In genomic region chr15:52785976-52786375, GRCm38 (mm10) we compare ENCODE assay signal across 14 mouse cellular contexts.
"Had no signal": no experiment of that assay in that cellular context is flagged by ENCODE, and none has a peak within 500 bp of the region (broad histone marks: within the 10 kb centered on the region; RNA-seq: fewer than 3 reads in every experiment).

No protein-coding gene starts in this region.

- H3K4me1 ChIP-seq: limb, embryonic 13.5 days; megakaryocyte, embryonic 14.5 days; midbrain, embryonic 12.5 days had no signal

- H3K9me3 ChIP-seq: limb, embryonic 13.5 days; midbrain, embryonic 12.5 days had no signal

- DNase-seq: kidney, adult 8-10 months; kidney, postnatal 25 days; layer of hippocampus, adult 9-11 months; lung, adult 18-20 months; right cerebral cortex, postnatal 14 days; thymus, adult 18-20 months; thymus, postnatal 14 days had no signal

- H3K4me2 ChIP-seq: limb, embryonic 13.5 days; midbrain, embryonic 12.5 days had no signal

- H3K36me3 ChIP-seq: limb, embryonic 13.5 days; midbrain, embryonic 12.5 days had no signal

- ATAC-seq: lung, postnatal 0 days; midbrain, embryonic 16.5 days had no signal

- H3K27me3 ChIP-seq: limb, embryonic 13.5 days; megakaryocyte, embryonic 14.5 days; midbrain, embryonic 12.5 days had no signal

- H3K27ac ChIP-seq: limb, embryonic 13.5 days; liver, embryonic 14.5 days; macrophage; midbrain, embryonic 12.5 days had no signal

- H3K9ac ChIP-seq: limb, embryonic 13.5 days; liver, embryonic 14.5 days; midbrain, embryonic 12.5 days had no signal

- H3K4me3 ChIP-seq: limb, embryonic 13.5 days; megakaryocyte, embryonic 14.5 days; midbrain, embryonic 12.5 days had no signal
